Mouse (Mus musculus): ENCODE measurements around the gene Arhgef7. TPM values are rescaled to one million over a fixed set of nuclear protein-coding genes. Genes with fewer than 3 reads are reported as not detected.

Gene Arhgef7
- polyA plus RNA-seq, 1 experiment = 17.4 TPM

DNA sequence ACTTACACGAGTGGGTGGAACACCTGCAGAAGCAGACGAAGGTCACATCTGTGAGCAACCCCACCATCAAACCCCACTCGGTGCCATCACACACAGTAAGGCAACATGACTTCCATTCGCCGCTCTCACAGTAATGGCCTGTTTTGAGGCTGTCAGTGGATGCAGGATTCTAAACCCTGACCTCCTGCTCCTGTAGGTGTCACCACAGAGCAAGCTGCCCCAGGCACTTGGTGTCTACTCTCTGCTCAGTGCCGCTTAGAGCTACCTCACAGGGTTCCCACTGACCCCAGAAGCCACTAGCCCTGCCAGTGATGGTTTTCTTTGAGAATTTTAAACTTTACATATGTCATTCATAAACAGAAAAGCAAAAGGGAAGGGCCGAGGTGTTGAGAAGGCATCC, 87.7 kb downstream of the Arhgef7 start:
- Histone ChIP-seq H3K4me3 (ENCODE audit: insufficient read depth, low read depth, low read length) (no peak overlapping the region), H3K27ac (replicated peaks; ENCODE audit: low read depth, low read length) (no peak overlapping the region), H3K4me1 (ENCODE audit: control insufficient read depth, insufficient read depth, insufficient read length, low read length) (no peaks in the 10 kb centered on the region)

- H3K4me1 ChIP-seq (ENCODE audit: control insufficient read depth, insufficient read depth, insufficient read length, low read length) = no peaks in the 10 kb centered on the region
- H3K27ac ChIP-seq (replicated peaks; ENCODE audit: low read depth, low read length) = no peak overlapping the region
- no peak overlapping the region for H3K4me3 ChIP-seq (ENCODE audit: insufficient read depth, low read depth, low read length)
Observed at GRCm38 (mm10) chr8:11820136-11820535, 92.6 kb downstream of the Arhgef7 start.

DNA sequence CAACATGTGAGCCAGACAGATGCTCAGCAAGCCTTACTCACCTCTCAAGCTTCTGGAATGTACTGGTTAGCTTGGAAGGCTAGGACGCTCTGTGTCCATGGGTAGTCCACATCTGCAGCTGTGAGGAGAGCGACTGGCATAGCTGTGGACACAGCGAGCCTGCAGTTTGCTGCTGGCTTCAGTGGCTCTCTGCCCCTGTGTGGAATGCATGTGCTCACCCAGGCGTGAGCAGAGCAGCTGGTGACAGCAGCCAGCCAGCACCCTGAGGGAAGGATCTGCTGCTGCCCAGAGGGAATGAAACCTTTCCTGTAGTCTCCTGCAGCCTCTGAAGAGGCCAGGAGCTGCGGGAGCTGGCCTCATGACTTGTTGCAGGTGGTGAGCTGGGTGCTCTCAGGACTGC, 93.0 kb downstream of the Arhgef7 start:
- Histone ChIP-seq H3K4me3 (ENCODE audit: insufficient read depth, low read depth, low read length) (no peak overlapping the region), H3K4me1 (ENCODE audit: control insufficient read depth, insufficient read depth, insufficient read length, low read length) (no peaks in the 10 kb centered on the region; the same call in 1 of the 2 replicates), H3K27ac (replicated peaks; ENCODE audit: low read depth, low read length) (no peak overlapping the region)

DNA sequence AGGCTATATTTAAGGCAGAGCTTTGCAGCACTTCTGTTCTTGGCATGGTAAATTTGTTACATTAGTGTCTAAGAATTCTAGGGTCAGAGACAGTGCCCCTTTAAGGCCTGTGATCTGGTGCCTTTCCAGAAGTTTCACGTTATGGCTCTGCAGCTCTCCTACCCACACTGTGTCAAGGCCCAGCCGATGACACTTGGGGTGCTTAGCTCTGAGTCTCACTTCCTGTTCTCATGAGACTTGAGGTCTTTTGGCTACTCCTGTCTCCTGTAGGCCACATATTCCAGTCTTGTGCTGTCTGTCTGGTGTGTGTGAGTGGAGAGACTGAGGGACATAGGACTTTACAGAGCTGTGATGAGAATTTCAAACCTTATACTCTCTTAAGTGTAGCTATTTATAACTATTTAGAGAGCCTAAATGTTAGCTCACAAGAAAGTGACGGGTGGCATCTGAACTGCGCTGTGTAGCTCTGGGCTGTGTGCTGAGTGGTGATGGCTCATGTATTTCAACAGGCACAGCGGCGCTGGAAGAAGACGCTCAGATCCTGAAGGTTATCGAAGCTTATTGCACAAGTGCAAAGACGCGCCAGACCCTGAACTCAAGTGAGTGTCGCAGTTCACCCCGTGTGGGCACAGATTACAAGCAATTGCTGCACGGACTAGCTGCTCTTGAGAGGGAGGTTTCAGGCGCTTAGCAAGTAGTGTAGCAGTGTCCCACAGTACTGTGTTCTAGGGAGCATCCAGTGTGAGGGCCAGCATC, 94.1 kb downstream of the Arhgef7 start:
- Histone ChIP-seq H3K4me3 (ENCODE audit: insufficient read depth, low read depth, low read length) (no peak overlapping the region), H3K27ac (replicated peaks; ENCODE audit: low read depth, low read length) (no peak overlapping the region), H3K4me1 (ENCODE audit: control insufficient read depth, insufficient read depth, insufficient read length, low read length) (no peaks in the 10 kb centered on the region; the same call in 1 of the 2 replicates)

- Histone ChIP-seq H3K4me1 (ENCODE audit: control insufficient read depth, insufficient read depth, insufficient read length, low read length) (no peaks in the 10 kb centered on the region; the same call in 1 of the 2 replicates), H3K4me3 (ENCODE audit: insufficient read depth, low read depth, low read length) (no peak overlapping the region), H3K27ac (replicated peaks; ENCODE audit: low read depth, low read length) (no peak overlapping the region)
Observed at GRCm38 (mm10) chr8:11822550-11823060, 95.1 kb downstream of the Arhgef7 start.

GRCm38 (mm10) chr8:11825756-11826155, 98.2 kb downstream of the Arhgef7 start:
- Histone ChIP-seq H3K27ac (replicated peaks; ENCODE audit: low read depth, low read length) (no peak overlapping the region), H3K4me3 (ENCODE audit: insufficient read depth, low read depth, low read length) (no peak overlapping the region), H3K4me1 (ENCODE audit: control insufficient read depth, insufficient read depth, insufficient read length, low read length) (no peaks in the 10 kb centered on the region; the same call in 1 of the 2 replicates)

GRCm38 (mm10) chr8:11827312-11827711, 99.8 kb downstream of the Arhgef7 start:
- H3K4me1 ChIP-seq (ENCODE audit: control insufficient read depth, insufficient read depth, insufficient read length, low read length) = no peaks in the 10 kb centered on the region; the same call in 1 of the 2 replicates
- H3K27ac ChIP-seq (replicated peaks; ENCODE audit: low read depth, low read length) = no peak overlapping the region

GRCm38 (mm10) chr8:11830214-11831046, 102.9 kb downstream of the Arhgef7 start:
- H3K27ac ChIP-seq (replicated peaks; ENCODE audit: low read depth, low read length) = no peak overlapping the region
- no peak overlapping the region for H3K4me3 ChIP-seq (ENCODE audit: insufficient read depth, low read depth, low read length)
- no peaks in the 10 kb centered on the region for H3K4me1 ChIP-seq (ENCODE audit: control insufficient read depth, insufficient read depth, insufficient read length, low read length)

More at GRCm38 (mm10) chr8:11827312-11827711, 99.8 kb downstream of the Arhgef7 start:
- H3K4me3 ChIP-seq (ENCODE audit: insufficient read depth, low read depth, low read length) = no peak overlapping the region

- Histone ChIP-seq H3K27ac (replicated peaks; ENCODE audit: low read depth, low read length) (no peak overlapping the region), H3K4me1 (ENCODE audit: control insufficient read depth, insufficient read depth, insufficient read length, low read length) (no peaks in the 10 kb centered on the region), H3K4me3 (ENCODE audit: insufficient read depth, low read depth, low read length) (no peak overlapping the region)
Observed at GRCm38 (mm10) chr8:11831174-11831573, 103.7 kb downstream of the Arhgef7 start.

GRCm38 (mm10) chr8:11831939-11832338, 104.4 kb downstream of the Arhgef7 start:
- Histone ChIP-seq H3K4me1 (ENCODE audit: control insufficient read depth, insufficient read depth, insufficient read length, low read length) (no peaks in the 10 kb centered on the region), H3K27ac (replicated peaks; ENCODE audit: low read depth, low read length) (no peak overlapping the region), H3K4me3 (ENCODE audit: insufficient read depth, low read depth, low read length) (no peak overlapping the region)

GRCm38 (mm10) chr8:11833157-11833556, 105.6 kb downstream of the Arhgef7 start:
- no peaks in the 10 kb centered on the region for H3K4me1 ChIP-seq (ENCODE audit: control insufficient read depth, insufficient read depth, insufficient read length, low read length)
- H3K4me3 ChIP-seq (ENCODE audit: insufficient read depth, low read depth, low read length) = no peak overlapping the region

GRCm38 (mm10) chr8:11834200-11834599, 106.7 kb downstream of the Arhgef7 start:
- no peak overlapping the region for H3K4me3 ChIP-seq (ENCODE audit: insufficient read depth, low read depth, low read length)
- H3K4me1 ChIP-seq (ENCODE audit: control insufficient read depth, insufficient read depth, insufficient read length, low read length) = no peaks in the 10 kb centered on the region
- H3K27ac ChIP-seq (replicated peaks; ENCODE audit: low read depth, low read length) = no peak overlapping the region

More at GRCm38 (mm10) chr8:11833157-11833556, 105.6 kb downstream of the Arhgef7 start:
- no peak overlapping the region for H3K27ac ChIP-seq (replicated peaks; ENCODE audit: low read depth, low read length)

GRCm38 (mm10) chr8:11834691-11835090, 107.2 kb downstream of the Arhgef7 start:
- Histone ChIP-seq H3K4me3 (ENCODE audit: insufficient read depth, low read depth, low read length) (no peak overlapping the region), H3K4me1 (ENCODE audit: control insufficient read depth, insufficient read depth, insufficient read length, low read length) (no peaks in the 10 kb centered on the region), H3K27ac (replicated peaks; ENCODE audit: low read depth, low read length) (no peak overlapping the region)

DNA sequence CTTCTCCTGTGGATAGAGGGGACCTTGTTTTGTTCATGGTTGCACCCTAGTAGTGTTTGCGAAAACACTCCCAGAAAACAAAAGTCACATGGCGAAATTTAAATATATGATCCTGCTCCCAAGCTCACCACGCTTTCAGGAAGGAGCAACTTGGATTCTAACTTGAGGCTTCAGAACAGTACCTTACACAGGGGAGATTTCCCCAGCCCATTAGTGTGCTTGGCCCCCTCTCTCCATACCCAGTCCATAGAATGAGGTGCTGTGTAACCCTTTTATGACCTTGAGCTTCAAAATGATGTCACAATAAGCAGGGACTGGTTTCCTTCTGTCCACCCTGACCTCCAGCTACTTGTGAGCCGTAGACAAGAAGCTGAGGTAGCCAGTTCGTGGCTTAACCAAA, 112.7 kb downstream of the Arhgef7 start, which contains the start of gene Tex29:
Gene Tex29, plus strand, starts transcription at position 301 of the 400 bp plus-strand sequence.
- Histone ChIP-seq H3K4me1 (ENCODE audit: control insufficient read depth, insufficient read depth, insufficient read length, low read length) (no peaks in the 10 kb centered on the region), H3K27ac (replicated peaks; ENCODE audit: low read depth, low read length) (no peak within 1 kb of the TSS), H3K4me3 (ENCODE audit: insufficient read depth, low read depth, low read length) (no peak within 1 kb of the TSS)

GRCm38 (mm10) chr8:11841571-11841970, 114.0 kb downstream of the Arhgef7 start:
- Histone ChIP-seq H3K4me1 (ENCODE audit: control insufficient read depth, insufficient read depth, insufficient read length, low read length) (no peaks in the 10 kb centered on the region), H3K27ac (replicated peaks; ENCODE audit: low read depth, low read length) (no peak overlapping the region)

More at GRCm38 (mm10) chr8:11841571-11841970, 114.0 kb downstream of the Arhgef7 start:
- H3K4me3 ChIP-seq (ENCODE audit: insufficient read depth, low read depth, low read length) = no peak overlapping the region

Measured in brown adipose tissue, adult 24 weeks (tissue).